Mouse (Mus musculus) cerebellum, adult 2 months (tissue): Measurements from ENCODE around the gene Gcgr.

Experiments used
- CTCF ChIP-seq: fragments of 200-500 bp; IDR thresholded peaks from 2 replicates; pipeline ENCODE4 v1.5.1; 2011; ENCODE audit warnings: low read depth, mild to moderate bottlenecking, control low read depth, low read length, moderate library complexity, borderline replicate concordance; ENCODE audit not compliant: insufficient read depth
- POLR2A ChIP-seq: fragments of 200-500 bp; IDR thresholded peaks from 2 replicates; pipeline ENCODE4 v1.6.1; 2011; ENCODE audit warnings: low read length, control low read depth, borderline replicate concordance; ENCODE audit not compliant: insufficient read depth

- TF ChIP-seq CTCF = no peak
- no peak for TF ChIP-seq POLR2A
Measured at GRCm38 (mm10) chr11:120541907-120542306, 11.4 kb downstream of the Gcgr start.
